Mouse (Mus musculus) kidney, embryonic 15.5 days (tissue): ENCODE results near the gene Mpdu1. TPM values are rescaled to one million over a fixed set of nuclear protein-coding genes. Genes with fewer than 3 reads are reported as not detected.

ENCODE experiments used
- ATAC-seq: fragments of 200-750 bp; cut with Nextera tagmentation; replicated peaks from 2 replicates; pipeline ENCODE4 v1.8.0; 2017; ENCODE audit warnings: moderate TSS enrichment; ENCODE audit not compliant: low FRiP score
- H3K27ac ChIP-seq: fragments of 300-500 bp; sonication (generic); 2 replicates; pipeline ENCODE4 v1.5.1; 2015; ENCODE audit warnings: mild to moderate bottlenecking, inconsistent platforms
- H3K27me3 ChIP-seq: fragments of 300-500 bp; sonication (generic); 2 replicates; pipeline ENCODE4 v1.6.1; 2015; ENCODE audit warnings: inconsistent platforms
- H3K36me3 ChIP-seq: fragments of 300-500 bp; sonication (generic); 2 replicates; pipeline ENCODE4 v1.6.1; 2015; ENCODE audit warnings: inconsistent platforms
- H3K4me1 ChIP-seq: fragments of 300-500 bp; sonication (generic); 2 replicates; pipeline ENCODE4 v1.6.1; 2015; ENCODE audit warnings: inconsistent platforms
- H3K4me2 ChIP-seq: fragments of 300-500 bp; sonication (generic); 2 replicates; pipeline ENCODE4 v1.6.1; 2015; ENCODE audit warnings: moderate library complexity, mild to moderate bottlenecking, inconsistent platforms
- H3K4me3 ChIP-seq: fragments of 300-500 bp; sonication (generic); replicated peaks from 2 replicates; pipeline ENCODE4 v1.5.1; 2015; ENCODE audit warnings: mild to moderate bottlenecking, inconsistent platforms
- H3K9ac ChIP-seq: fragments of 300-500 bp; sonication (generic); 2 replicates; pipeline ENCODE4 v1.6.1; 2015; ENCODE audit warnings: mild to moderate bottlenecking, inconsistent platforms
- H3K9me3 ChIP-seq: fragments of 300-500 bp; sonication (generic); replicated peaks from 2 replicates; pipeline ENCODE4 v1.6.1; 2016; ENCODE audit warnings: inconsistent platforms
- WGBS: fragments of 180-500 bp; shearing (Covaris S2); methylation state at CpG from one replicate; pipeline ENCODE4 v1.1.7; 2015; ENCODE audit warnings: mixed read lengths; 5-methylcytosine and 5-hydroxymethylcytosine counted together
- polyA plus RNA-seq: library from polyadenylated mRNA; unstranded; fragments of >200 nt; fragmentation: Nextera tagmentation; extraction: Ambion mirVana; gene quantifications from 2 replicates; pipeline ENCODE4 v1.2.1, GENCODE M21; 2015

Mpdu1 gene
- polyA plus RNA-seq, 1 experiment from 2014 or later, result 78.0 TPM

DNA sequence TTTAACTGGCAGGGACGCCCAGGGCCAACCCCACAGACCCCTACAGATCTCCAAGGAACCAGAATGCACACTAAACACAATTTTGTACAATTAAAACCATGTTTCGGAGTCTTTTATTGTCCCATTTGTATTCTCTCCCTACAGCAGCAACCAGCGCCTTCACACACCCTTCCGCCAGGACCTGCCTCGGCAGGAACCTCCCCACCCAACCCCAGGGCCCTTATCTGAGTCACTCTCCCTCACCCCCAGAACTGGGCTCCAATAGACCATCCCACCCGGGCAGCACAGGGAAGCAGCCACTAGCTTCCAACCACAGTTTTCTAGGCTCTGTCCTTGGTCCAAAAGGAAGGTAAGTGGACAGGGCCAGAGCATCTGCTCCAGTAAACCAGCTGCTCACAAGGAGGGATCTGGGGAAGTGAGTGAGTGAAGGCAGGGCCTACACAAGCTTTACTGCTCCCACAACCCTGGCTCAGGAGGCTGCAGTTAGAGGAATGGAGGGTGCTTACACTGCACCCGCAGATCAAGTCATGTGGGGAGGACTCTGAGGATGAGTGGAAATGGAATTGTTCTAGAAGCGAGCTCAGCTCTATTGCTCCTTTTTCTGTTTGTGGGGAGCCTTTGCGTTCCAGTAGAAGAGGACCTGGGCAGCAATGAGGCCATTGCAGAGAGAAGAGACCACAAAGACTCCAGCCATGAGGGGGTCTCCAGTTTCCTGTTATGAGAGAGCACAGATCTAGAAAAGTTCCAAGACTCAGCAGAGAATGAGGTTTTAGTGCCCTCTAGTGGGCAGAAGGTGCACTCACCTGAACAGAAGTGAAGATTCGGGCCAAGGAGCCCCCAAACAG, 5.6 kb downstream of the Mpdu1 start:
- 79% methylated on average over 10 of the region's 10 CpGs for WGBS
- Histone ChIP-seq H3K27me3 (no peaks in the 10 kb centered on the region), H3K4me2 (no peak overlapping the region), H3K36me3 (peaks cover 70% of the 10 kb centered on the region), H3K4me1 (peaks cover 46% of the 10 kb centered on the region), H3K4me3 (no peak overlapping the region), H3K27ac (0 out of 2 replicates have a peak overlapping the region, but pooled peaks have one; percentile 3), H3K9ac (no peak overlapping the region), H3K9me3 (no peaks in the 10 kb centered on the region)
- ATAC-seq, result no peak

DNA sequence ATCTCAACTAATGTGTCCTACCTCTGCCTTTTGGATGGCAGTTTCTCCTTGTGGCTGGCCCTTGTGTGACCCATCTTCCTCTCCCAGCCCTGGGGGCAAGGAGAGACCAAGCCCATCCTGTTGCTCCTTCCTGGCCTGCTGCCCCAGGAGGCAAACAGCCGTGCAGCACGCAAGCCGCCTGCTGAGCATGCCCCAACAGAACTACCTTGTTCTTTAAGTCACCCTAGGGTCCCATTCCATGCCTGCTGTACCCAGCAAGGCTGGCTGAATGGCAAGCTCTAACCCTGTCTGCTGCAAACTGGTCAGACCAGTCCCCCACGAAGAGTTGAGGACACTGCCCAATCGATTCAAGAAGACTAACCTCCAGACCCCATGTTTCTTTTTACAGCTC, 6.4 kb downstream of the Mpdu1 start:
- Histone ChIP-seq H3K4me3 (no peak overlapping the region), H3K9me3 (no peaks in the 10 kb centered on the region), H3K4me1 (peaks cover 38% of the 10 kb centered on the region), H3K27ac (no peak overlapping the region), H3K9ac (peak overlapping the region; percentile 16; the same call in 1 of the 2 replicates), H3K4me2 (no peak overlapping the region; the same call in 1 of the 2 replicates), H3K27me3 (no peaks in the 10 kb centered on the region), H3K36me3 (peaks cover 78% of the 10 kb centered on the region)
- 78% methylated on average over 5 of the region's 5 CpGs for WGBS
- ATAC-seq, result no peak

DNA sequence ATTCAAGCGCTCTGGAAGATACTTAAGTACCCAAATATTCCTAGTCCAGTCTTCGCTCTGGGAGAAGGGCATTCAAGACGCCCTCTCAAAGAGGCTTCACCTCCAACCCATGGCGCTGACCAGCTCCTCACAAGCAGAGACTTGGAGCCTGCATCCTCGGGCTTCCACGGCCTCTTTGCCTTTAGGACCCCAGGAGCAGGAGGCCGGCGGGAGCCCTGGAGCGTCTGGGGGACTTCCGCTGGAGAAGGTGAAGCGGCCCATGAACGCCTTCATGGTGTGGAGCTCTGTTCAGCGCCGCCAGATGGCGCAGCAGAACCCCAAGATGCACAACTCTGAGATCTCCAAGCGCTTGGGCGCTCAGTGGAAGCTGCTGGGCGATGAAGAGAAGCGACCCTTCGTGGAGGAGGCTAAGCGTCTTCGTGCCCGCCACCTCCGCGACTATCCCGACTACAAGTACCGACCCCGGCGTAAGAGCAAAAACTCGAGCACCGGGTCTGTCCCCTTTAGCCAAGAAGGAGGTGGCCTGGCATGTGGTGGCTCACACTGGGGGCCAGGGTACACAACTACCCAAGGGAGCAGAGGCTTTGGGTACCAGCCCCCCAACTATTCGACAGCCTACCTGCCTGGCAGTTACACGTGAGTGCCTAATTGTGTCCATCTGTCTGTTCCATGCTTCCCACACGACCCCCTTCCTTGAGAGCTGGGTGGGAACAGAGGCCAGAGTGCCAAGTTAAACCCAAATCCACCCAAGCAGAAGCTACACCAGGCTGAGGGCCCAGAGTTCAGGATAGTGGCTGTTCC, 7.0 kb downstream of the Mpdu1 start, which contains the start of gene Sox15:
TSS of gene Sox15 (plus strand) at position 51 of the 801 bp plus-strand sequence.
- no peaks in the 10 kb centered on the region for H3K9me3 ChIP-seq
- H3K27me3 ChIP-seq, result no peaks in the 10 kb centered on the region
- H3K9ac ChIP-seq, result peak within 1 kb of the TSS; percentile 16; the same call in 1 of the 2 replicates
- peaks cover 34% of the 10 kb centered on the region for H3K4me1 ChIP-seq
- peaks cover 84% of the 10 kb centered on the region for H3K36me3 ChIP-seq
- H3K4me3 ChIP-seq, result 0 out of 2 replicates have a peak within 1 kb of the TSS, but pooled peaks have one; percentile 13
- peak within 1 kb of the TSS; percentile 39 for H3K4me2 ChIP-seq
- 16% methylated on average over 34 of the region's 34 CpGs for WGBS
- ATAC-seq, result peak; percentile 82
- H3K27ac ChIP-seq, result peak within 1 kb of the TSS; percentile 76

DNA sequence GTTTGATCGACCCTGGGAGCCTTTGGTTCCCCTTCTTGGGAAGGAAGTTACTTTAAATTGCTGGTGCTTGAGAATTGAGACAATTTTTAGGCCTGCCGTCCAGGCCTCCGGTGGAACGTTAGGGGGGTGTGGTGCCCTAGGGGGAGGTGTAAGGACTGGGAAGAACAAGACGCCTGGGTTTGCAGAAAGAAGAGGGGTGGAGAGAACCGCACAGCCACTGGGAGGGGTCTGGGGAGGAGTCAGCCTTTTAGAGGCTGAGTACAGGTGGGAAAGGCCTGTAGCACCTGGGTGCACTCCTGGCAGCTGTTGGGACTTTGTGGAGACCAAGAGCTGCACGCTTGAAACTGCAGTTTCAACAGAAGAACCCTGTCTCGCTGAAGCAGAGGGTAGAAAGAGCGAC, 7.7 kb downstream of the Mpdu1 start:
- no peak for ATAC-seq

DNA sequence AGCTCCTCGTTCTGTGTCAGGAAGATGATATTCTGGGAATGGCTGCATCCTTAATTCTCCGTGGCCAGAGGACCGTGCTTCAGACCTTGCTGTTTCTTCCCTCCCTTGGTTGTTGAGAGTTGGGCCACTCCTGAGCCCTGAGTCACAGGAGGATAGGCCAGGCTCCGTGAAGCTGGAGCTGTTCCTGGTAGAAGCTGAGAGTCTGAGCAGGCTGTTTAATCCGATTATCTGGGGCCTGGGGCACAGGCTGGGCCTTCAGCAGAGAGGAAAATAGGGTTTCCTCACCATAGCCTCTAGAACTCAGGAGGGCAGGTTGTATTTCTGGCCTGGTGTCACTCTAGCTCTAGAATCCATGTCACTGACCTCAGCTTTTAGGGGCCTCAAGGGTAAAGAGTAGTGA, 9.0 kb downstream of the Mpdu1 start:
- ATAC-seq, result no peak
- Histone ChIP-seq H3K27me3 (no peaks in the 10 kb centered on the region), H3K9ac (no peak overlapping the region), H3K36me3 (peaks cover 90% of the 10 kb centered on the region), H3K4me2 (no peak overlapping the region), H3K27ac (peak overlapping the region; percentile 32; the same call in 1 of the 2 replicates), H3K4me1 (peaks cover 32% of the 10 kb centered on the region), H3K9me3 (no peaks in the 10 kb centered on the region), H3K4me3 (no peak overlapping the region)
- WGBS, result 78% methylated on average over 5 of the region's 5 CpGs

More for the DNA sequence above, 7.7 kb downstream of the Mpdu1 start:
- Histone ChIP-seq H3K4me3 (no peak overlapping the region), H3K9ac (no peak overlapping the region), H3K36me3 (peaks cover 88% of the 10 kb centered on the region), H3K9me3 (no peaks in the 10 kb centered on the region), H3K4me2 (no peak overlapping the region), H3K4me1 (peaks cover 32% of the 10 kb centered on the region), H3K27ac (peak overlapping the region; percentile 76), H3K27me3 (no peaks in the 10 kb centered on the region)
- WGBS, result 32% methylated on average over 9 of the region's 9 CpGs

DNA sequence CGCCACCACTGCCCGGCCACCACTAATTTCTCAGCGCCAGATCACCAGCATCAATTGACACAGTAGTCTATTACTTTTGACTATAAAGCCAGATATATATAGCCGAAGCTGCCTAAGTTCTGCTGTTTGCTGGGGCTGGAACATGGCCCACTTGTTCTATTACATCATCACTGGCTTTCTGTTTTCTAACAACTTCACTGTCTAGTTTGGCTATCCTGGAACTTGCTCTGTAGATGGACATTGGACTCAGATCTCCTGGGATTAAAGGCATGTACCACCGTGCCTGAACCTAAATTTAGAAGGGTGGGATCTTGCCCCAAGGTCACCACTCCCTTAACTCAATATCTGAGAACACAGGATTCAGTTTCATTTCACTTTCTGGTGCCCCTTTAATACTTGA, 16.6 kb downstream of the Mpdu1 start:
- H3K9ac ChIP-seq, result no peak overlapping the region
- WGBS, result 88% methylated on average over 5 of the region's 5 CpGs
- H3K4me3 ChIP-seq, result no peak overlapping the region

DNA sequence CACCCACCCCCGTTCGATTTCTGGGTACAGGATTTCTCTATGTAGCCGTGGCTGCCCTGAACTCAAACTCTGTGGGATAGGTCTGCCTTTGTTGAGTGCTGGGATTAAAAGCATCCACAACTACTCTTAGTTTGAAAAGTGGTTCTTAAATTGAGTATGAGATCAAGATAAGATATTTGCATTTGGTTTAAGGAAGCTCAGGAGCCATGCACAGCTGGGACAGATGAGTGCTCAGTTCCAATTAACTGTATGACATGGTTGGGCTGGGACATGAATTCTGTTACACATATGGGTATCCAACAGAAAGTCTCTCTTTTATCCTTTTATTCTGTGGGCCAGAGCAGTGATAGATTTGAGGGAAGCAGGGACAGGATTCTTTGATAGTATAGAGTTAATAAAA, 27.0 kb downstream of the Mpdu1 start:
- H3K4me3 ChIP-seq, result 0 out of 2 replicates have a peak overlapping the region, but pooled peaks have one; percentile 1
- H3K4me2 ChIP-seq, result peak overlapping the region; percentile 70
- H3K36me3 ChIP-seq, result peaks cover 33% of the 10 kb centered on the region
- no peak overlapping the region for H3K27ac ChIP-seq
- no peak for ATAC-seq
- 86% methylated on average over 3 of the region's 3 CpGs for WGBS
- H3K9ac ChIP-seq, result no peak overlapping the region
- H3K27me3 ChIP-seq, result no peaks in the 10 kb centered on the region
- no peaks in the 10 kb centered on the region for H3K9me3 ChIP-seq
- H3K4me1 ChIP-seq, result peaks cover 28% of the 10 kb centered on the region

More for the DNA sequence above, 16.6 kb downstream of the Mpdu1 start:
- H3K36me3 ChIP-seq, result peaks cover 99% of the 10 kb centered on the region
- no peaks in the 10 kb centered on the region for H3K27me3 ChIP-seq
- H3K9me3 ChIP-seq, result no peaks in the 10 kb centered on the region
- no peaks in the 10 kb centered on the region for H3K4me1 ChIP-seq
- ATAC-seq, result no peak
- no peak overlapping the region for H3K4me2 ChIP-seq
- H3K27ac ChIP-seq, result no peak overlapping the region

DNA sequence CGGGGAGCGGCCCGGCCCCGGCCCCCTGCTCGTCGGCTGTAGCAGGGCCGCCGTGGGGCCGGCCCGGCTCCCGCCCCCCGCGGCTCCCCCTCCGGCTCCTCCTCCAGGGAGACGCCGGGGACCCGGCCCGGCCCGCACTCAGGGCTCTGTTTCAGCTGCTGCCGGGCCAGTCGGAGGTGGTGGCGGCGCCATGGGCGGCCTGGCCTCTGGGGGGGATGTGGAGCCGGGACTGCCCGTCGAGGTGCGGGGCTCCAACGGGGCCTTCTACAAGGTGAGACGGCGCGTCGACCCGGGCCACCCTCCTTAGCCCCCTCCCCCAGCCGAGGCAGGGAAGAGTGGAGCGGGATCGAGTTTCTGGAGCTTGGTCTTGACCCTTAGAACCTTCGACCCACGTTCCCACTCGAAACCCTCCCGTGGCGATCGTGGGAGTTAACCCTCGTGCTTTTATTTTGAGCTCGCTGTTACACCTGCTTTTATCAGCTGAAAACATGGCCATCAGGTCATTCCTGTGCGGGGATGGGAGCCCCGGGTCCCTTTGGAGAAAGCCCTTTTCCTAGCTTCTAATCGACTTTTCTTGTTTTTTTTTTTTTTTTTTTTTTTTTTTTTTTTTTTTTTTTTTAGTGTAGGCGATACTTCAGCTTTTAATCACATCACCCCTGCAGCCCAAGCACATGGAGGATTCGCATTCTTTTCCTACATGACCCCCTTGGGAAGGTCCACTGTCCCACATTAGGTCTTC, 29.1 kb downstream of the Mpdu1 start:
- H3K9ac ChIP-seq, result peak overlapping the region; percentile 99
- H3K4me3 ChIP-seq, result peak overlapping the region; percentile 99
- WGBS, result under 1% methylated on average over 40 of the region's 50 CpGs
- H3K27me3 ChIP-seq, result no peaks in the 10 kb centered on the region
- peak; percentile 68 for ATAC-seq
- peaks cover 15% of the 10 kb centered on the region for H3K36me3 ChIP-seq
- H3K4me1 ChIP-seq, result peaks cover 30% of the 10 kb centered on the region
- peak overlapping the region; percentile 70 for H3K4me2 ChIP-seq
- H3K27ac ChIP-seq, result peak overlapping the region; percentile 98
- no peaks in the 10 kb centered on the region for H3K9me3 ChIP-seq

GRCm38 (mm10) chr11:69632284-69633089, 30.0 kb downstream of the Mpdu1 start, which contains the start of gene Fxr2:
TSS of gene Fxr2 (plus strand) at chr11:69632990.
- H3K27me3 ChIP-seq, result no peaks in the 10 kb centered on the region
- H3K27ac ChIP-seq, result peak within 1 kb of the TSS; percentile 98
- under 1% methylated on average over 56 of the region's 56 CpGs for whole genome bisulfite sequencing
- peak within 1 kb of the TSS; percentile 99 for H3K9ac ChIP-seq
- peak within 1 kb of the TSS; percentile 99 for H3K4me3 ChIP-seq
- peak; percentile 98 for ATAC-seq
- peaks cover 8% of the 10 kb centered on the region for H3K36me3 ChIP-seq
- peak within 1 kb of the TSS; percentile 70 for H3K4me2 ChIP-seq
- peaks cover 30% of the 10 kb centered on the region for H3K4me1 ChIP-seq
- no peaks in the 10 kb centered on the region for H3K9me3 ChIP-seq

GRCm38 (mm10) chr11:69629802-69630201, 32.6 kb downstream of the Mpdu1 start:
- Histone ChIP-seq H3K4me3 (no peak overlapping the region), H3K36me3 (no peaks in the 10 kb centered on the region), H3K27me3 (no peaks in the 10 kb centered on the region), H3K4me1 (peaks cover 17% of the 10 kb centered on the region), H3K9ac (no peak overlapping the region), H3K4me2 (no peak overlapping the region), H3K27ac (no peak overlapping the region), H3K9me3 (no peaks in the 10 kb centered on the region)
- 70% methylated on average over 1 of the region's 1 CpGs for WGBS
- no peak for ATAC-seq

DNA sequence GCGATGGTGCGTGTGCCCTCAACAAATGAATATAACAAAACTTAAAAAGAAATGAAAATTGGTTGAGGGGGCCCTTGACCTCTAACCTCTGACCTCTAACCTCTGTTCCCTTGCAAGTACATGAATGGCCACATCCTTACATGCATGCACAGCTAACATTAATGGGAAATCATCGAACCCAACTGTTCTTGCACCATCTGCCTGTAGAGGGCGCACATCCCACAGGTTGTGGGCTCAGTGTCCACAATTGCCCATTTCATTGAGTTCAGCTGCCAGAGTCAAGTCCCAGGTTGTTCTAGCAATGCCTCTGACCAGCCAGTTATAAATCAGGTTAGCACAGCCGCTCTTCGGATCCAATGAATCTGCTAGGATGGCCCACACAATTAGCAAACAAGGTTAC, 34.2 kb downstream of the Mpdu1 start:
- H3K4me1 ChIP-seq, result peaks cover 5% of the 10 kb centered on the region; the same call in 1 of the 2 replicates
- H3K4me3 ChIP-seq, result no peak overlapping the region
- WGBS, result 35% methylated on average over 6 of the region's 6 CpGs
- H3K27ac ChIP-seq, result no peak overlapping the region
- ATAC-seq, result no peak
- H3K4me2 ChIP-seq, result no peak overlapping the region
- H3K9me3 ChIP-seq, result no peaks in the 10 kb centered on the region
- no peaks in the 10 kb centered on the region for H3K27me3 ChIP-seq
- H3K36me3 ChIP-seq, result no peaks in the 10 kb centered on the region
- no peak overlapping the region for H3K9ac ChIP-seq
